Mouse (Mus musculus) stomach, embryonic 16.5 days (tissue): ENCODE measurements around the gene Itga9. TPM values are rescaled to one million over a fixed set of nuclear protein-coding genes. Genes with fewer than 3 reads are reported as not detected.

Experiments
- ATAC-seq: fragments of 200-750 bp; cut with Nextera tagmentation; 2 replicates; pipeline ENCODE4 v1.8.0; 2017; ENCODE audit warnings: moderate number of reproducible peaks, moderate TSS enrichment; ENCODE audit not compliant: insufficient read depth, low FRiP score
- H3K27ac ChIP-seq: fragments of 300-500 bp; sonication (generic); 2 replicates; pipeline ENCODE4 v1.5.1; 2014; ENCODE audit warnings: low read length
- H3K27me3 ChIP-seq: fragments of 300-500 bp; sonication (generic); 2 replicates; pipeline ENCODE4 v1.6.1; 2014; ENCODE audit warnings: low read length, control low read depth, mixed read lengths; ENCODE audit not compliant: control insufficient read depth, insufficient read depth
- H3K36me3 ChIP-seq: fragments of 300-500 bp; sonication (generic); 2 replicates; pipeline ENCODE4 v1.6.1; 2014; ENCODE audit warnings: low read length; ENCODE audit not compliant: control insufficient read depth, insufficient read depth
- H3K4me1 ChIP-seq: fragments of 300-500 bp; sonication (generic); 2 replicates; pipeline ENCODE4 v1.6.1; 2014; ENCODE audit warnings: low read length, control low read depth, mixed read lengths; ENCODE audit not compliant: control insufficient read depth, insufficient read depth
- H3K4me2 ChIP-seq: fragments of 300-500 bp; sonication (generic); 2 replicates; pipeline ENCODE4 v1.6.1; 2014; ENCODE audit warnings: low read depth, low read length, mixed read lengths
- H3K4me3 ChIP-seq: fragments of 300-500 bp; sonication (generic); replicated peaks from 2 replicates; pipeline ENCODE4 v1.5.1; 2014; ENCODE audit warnings: mild to moderate bottlenecking, low read length
- H3K9ac ChIP-seq: fragments of 300-500 bp; sonication (generic); 2 replicates; pipeline ENCODE4 v1.6.1; 2014; ENCODE audit warnings: low read length
- H3K9me3 ChIP-seq: fragments of 300-500 bp; sonication (generic); replicated peaks from 2 replicates; pipeline ENCODE4 v1.6.1; 2016; ENCODE audit warnings: low read length, control low read depth; ENCODE audit not compliant: control insufficient read depth
- WGBS: fragments of 180-500 bp; shearing (Covaris S2); extraction: QIAGEN DNeasy Blood & Tissue Kit; methylation state at CpG from one replicate; pipeline ENCODE4 v1.1.7; 2014; 5-methylcytosine and 5-hydroxymethylcytosine counted together
- polyA plus RNA-seq: library from polyadenylated mRNA; unstranded; fragments of >200 nt; fragmentation: Nextera tagmentation; extraction: Ambion mirVana; gene quantifications from 2 replicates; pipeline ENCODE4 v1.2.1, GENCODE M21; 2015

The Itga9 gene
- polyA plus RNA-seq, 1 experiment from 2014 or later: 5.5 TPM

GRCm38 (mm10) chr9:118683507-118683906, 77.0 kb downstream of the Itga9 start:
- Histone ChIP-seq H3K4me1 (peaks cover 14% of the 10 kb centered on the region), H3K9ac (no peak overlapping the region), H3K36me3 (no peaks in the 10 kb centered on the region; the same call in 1 of the 2 replicates), H3K27me3 (no peaks in the 10 kb centered on the region), H3K4me2 (no peak overlapping the region), H3K9me3 (no peaks in the 10 kb centered on the region), H3K27ac (no peak overlapping the region), H3K4me3 (no peak overlapping the region)
- 86% methylated on average over 7 of the region's 7 CpGs for WGBS
- no peak for ATAC-seq

- Histone ChIP-seq H3K36me3 (no peaks in the 10 kb centered on the region; the same call in 1 of the 2 replicates), H3K27ac (no peak overlapping the region), H3K4me1 (peaks cover 16% of the 10 kb centered on the region), H3K9ac (no peak overlapping the region), H3K9me3 (no peaks in the 10 kb centered on the region), H3K27me3 (no peaks in the 10 kb centered on the region), H3K4me2 (no peak overlapping the region), H3K4me3 (no peak overlapping the region)
- WGBS: 89% methylated on average over 9 of the region's 9 CpGs
- no peak for ATAC-seq
Measured at GRCm38 (mm10) chr9:118684343-118684742, 77.9 kb downstream of the Itga9 start.

GRCm38 (mm10) chr9:118686166-118686961, 79.9 kb downstream of the Itga9 start:
- ATAC-seq: no peak
- no peaks in the 10 kb centered on the region for H3K9me3 ChIP-seq
- H3K4me3 ChIP-seq: no peak overlapping the region
- no peak overlapping the region for H3K27ac ChIP-seq
- no peak overlapping the region for H3K4me2 ChIP-seq
- no peaks in the 10 kb centered on the region for H3K27me3 ChIP-seq
- no peaks in the 10 kb centered on the region for H3K36me3 ChIP-seq
- 70% methylated on average over 9 of the region's 9 CpGs for WGBS
- H3K4me1 ChIP-seq: peaks cover 16% of the 10 kb centered on the region
- no peak overlapping the region for H3K9ac ChIP-seq

GRCm38 (mm10) chr9:118688248-118688647, 81.8 kb downstream of the Itga9 start:
- Histone ChIP-seq H3K27ac (no peak overlapping the region), H3K4me3 (no peak overlapping the region), H3K27me3 (no peaks in the 10 kb centered on the region), H3K9me3 (no peaks in the 10 kb centered on the region), H3K9ac (no peak overlapping the region), H3K4me2 (no peak overlapping the region), H3K4me1 (peaks cover 11% of the 10 kb centered on the region), H3K36me3 (no peaks in the 10 kb centered on the region)
- no peak for ATAC-seq
- 54% methylated on average over 4 of the region's 4 CpGs for WGBS

- H3K27ac ChIP-seq: peak overlapping the region; percentile 9; the same call in 1 of the 2 replicates
Measured at GRCm38 (mm10) chr9:118688921-118689451, 82.5 kb downstream of the Itga9 start.

GRCm38 (mm10) chr9:118693256-118693655, 86.8 kb downstream of the Itga9 start:
- H3K9me3 ChIP-seq: no peaks in the 10 kb centered on the region
- H3K27me3 ChIP-seq: no peaks in the 10 kb centered on the region
- 0 out of 2 replicates have a peak, but pooled peaks have one; percentile 42 for ATAC-seq
- no peak overlapping the region for H3K27ac ChIP-seq
- WGBS: 78% methylated on average over 11 of the region's 11 CpGs
- H3K36me3 ChIP-seq: no peaks in the 10 kb centered on the region
- H3K9ac ChIP-seq: no peak overlapping the region
- H3K4me1 ChIP-seq: peaks cover 17% of the 10 kb centered on the region
- H3K4me3 ChIP-seq: no peak overlapping the region
- no peak overlapping the region for H3K4me2 ChIP-seq

More at GRCm38 (mm10) chr9:118688921-118689451, 82.5 kb downstream of the Itga9 start:
- Histone ChIP-seq H3K4me3 (no peak overlapping the region), H3K27me3 (no peaks in the 10 kb centered on the region), H3K9me3 (no peaks in the 10 kb centered on the region), H3K4me2 (no peak overlapping the region), H3K4me1 (peaks cover 17% of the 10 kb centered on the region), H3K9ac (no peak overlapping the region), H3K36me3 (no peaks in the 10 kb centered on the region)
- 49% methylated on average over 14 of the region's 14 CpGs for WGBS
- ATAC-seq: no peak

GRCm38 (mm10) chr9:118694420-118694825, 87.9 kb downstream of the Itga9 start:
- Histone ChIP-seq H3K27me3 (no peaks in the 10 kb centered on the region), H3K4me3 (no peak overlapping the region), H3K27ac (0 out of 2 replicates have a peak overlapping the region, but pooled peaks have one; percentile 8), H3K36me3 (no peaks in the 10 kb centered on the region), H3K9ac (no peak overlapping the region), H3K4me1 (peaks cover 21% of the 10 kb centered on the region; the same call in 1 of the 2 replicates), H3K4me2 (no peak overlapping the region), H3K9me3 (no peaks in the 10 kb centered on the region)
- ATAC-seq: peak; percentile 69; the same call in 1 of the 2 replicates
- 54% methylated on average over 8 of the region's 8 CpGs for WGBS

GRCm38 (mm10) chr9:118698191-118698590, 91.7 kb downstream of the Itga9 start:
- Histone ChIP-seq H3K4me2 (no peak overlapping the region), H3K4me3 (no peak overlapping the region), H3K9me3 (no peaks in the 10 kb centered on the region), H3K9ac (no peak overlapping the region), H3K4me1 (peaks cover 39% of the 10 kb centered on the region), H3K36me3 (no peaks in the 10 kb centered on the region), H3K27ac (peak overlapping the region; percentile 87; the same call in 1 of the 2 replicates), H3K27me3 (no peaks in the 10 kb centered on the region)
- WGBS: 63% methylated on average over 8 of the region's 8 CpGs
- ATAC-seq: no peak

GRCm38 (mm10) chr9:118699716-118700115, 93.2 kb downstream of the Itga9 start:
- Histone ChIP-seq H3K27me3 (no peaks in the 10 kb centered on the region), H3K36me3 (no peaks in the 10 kb centered on the region), H3K4me3 (no peak overlapping the region), H3K27ac (peak overlapping the region; percentile 81), H3K9me3 (no peaks in the 10 kb centered on the region), H3K9ac (no peak overlapping the region), H3K4me2 (no peak overlapping the region), H3K4me1 (peaks cover 30% of the 10 kb centered on the region)
- ATAC-seq: peak; percentile 71; the same call in 1 of the 2 replicates
- WGBS: 55% methylated on average over 4 of the region's 4 CpGs
